In the genomic region with DNA sequence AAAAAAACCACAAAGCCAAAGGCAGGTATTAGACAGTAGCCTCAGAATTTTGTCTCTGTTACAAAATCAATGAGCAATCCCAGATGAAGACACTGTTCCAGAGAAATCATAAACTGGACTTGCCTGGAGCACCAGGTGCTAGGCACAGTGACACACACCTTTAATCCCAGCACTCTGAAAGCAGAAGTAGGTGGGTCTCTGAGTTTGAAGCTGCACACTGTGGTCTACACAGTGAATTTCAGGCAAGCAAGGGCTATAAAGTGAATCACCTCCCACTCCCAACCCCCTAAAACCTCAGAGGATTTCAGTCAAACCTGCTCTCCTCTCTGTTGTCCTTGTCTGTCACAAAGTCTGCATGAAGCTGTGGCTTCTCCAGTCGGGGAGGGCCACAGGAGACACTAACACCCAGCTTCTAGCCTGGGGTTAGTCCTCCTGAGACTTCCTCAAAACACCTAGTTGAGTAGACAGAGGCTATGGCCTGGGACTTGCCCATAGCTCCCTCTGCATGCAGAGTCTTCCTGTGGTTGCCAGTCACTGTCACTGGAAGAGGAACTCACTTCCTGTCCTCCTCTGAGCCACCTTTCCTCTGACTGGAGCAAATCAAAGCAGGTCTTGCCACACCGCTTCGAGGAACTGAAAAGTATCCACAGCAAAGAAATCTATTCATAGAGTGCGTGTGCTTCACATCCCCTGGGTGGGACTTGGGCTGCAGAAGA, we compare ENCODE assay signal across 18 mouse cellular contexts.
DNase-seq lines count a peak whose midpoint lies in the region; ATAC-seq and TF ChIP-seq lines count a peak whose summit lies in the region.
"Had no signal": no experiment of that assay in that cellular context is flagged by ENCODE, and none has a peak within 500 bp of the region (broad histone marks: within the 10 kb centered on the region; RNA-seq: fewer than 3 reads in every experiment).

No protein-coding gene starts in this region.

- no peaks in the 10 kb centered on the region for H3K4me1 ChIP-seq in lung, adult 2 months (ENCODE audit: control insufficient read depth, insufficient read depth, low read length)
- peaks cover 19% of the 10 kb centered on the region for H3K4me1 ChIP-seq in embryonic facial prominence, embryonic 10.5 days

- 0 out of 2 replicates have a peak, but pooled peaks cover 2% of the 10 kb centered on the region for H3K9me3 ChIP-seq in embryonic facial prominence, embryonic 10.5 days
- H3K9me3 ChIP-seq: embryonic facial prominence, embryonic 15.5 days had no signal

- no peak overlapping the region for H3K4me3 ChIP-seq in lung, adult 2 months (replicated peaks; ENCODE audit: extremely low read depth, low read depth, low read length)
- no peak overlapping the region for H3K4me3 ChIP-seq in embryonic facial prominence, embryonic 10.5 days
- H3K4me3 ChIP-seq: embryonic facial prominence, embryonic 15.5 days; heart, embryonic 12.5 days had no signal

- H3K36me3 ChIP-seq in embryonic facial prominence, embryonic 10.5 days (replicated peaks): no peaks in the 10 kb centered on the region
- H3K36me3 ChIP-seq: embryonic facial prominence, embryonic 15.5 days had no signal

- H3K27me3 ChIP-seq in embryonic facial prominence, embryonic 10.5 days (replicated peaks; ENCODE audit: low read depth, poor library complexity, severe bottlenecking): no peaks in the 10 kb centered on the region
- H3K27me3 ChIP-seq: embryonic facial prominence, embryonic 15.5 days; heart, embryonic 12.5 days had no signal

- TF ChIP-seq CTCF in lung, adult 2 months (IDR thresholded peaks at IDR 0.05; ENCODE audit: insufficient read depth, low read length): no peak

- no peak for TF ChIP-seq POLR2A in lung, adult 2 months (IDR thresholded peaks at IDR 0.05; ENCODE audit: borderline replicate concordance, extremely low read depth, low read depth, low read length)

- DNase-seq in lung, postnatal 36 days: peak; percentile 43
- no peak for DNase-seq in lung, adult 2 months
- peak; percentile 43 for DNase-seq in CD4-positive, CD25-positive, alpha-beta regulatory T cell, adult 2 months (ENCODE audit: low read depth, low spot score)
- peak; percentile 59 for DNase-seq in naive thymus-derived CD4-positive, alpha-beta T cell, adult 2 months (ENCODE audit: low read depth)
- DNase-seq in embryo, embryonic 10.5 days (ENCODE audit: low spot score): no peak
- DNase-seq in adrenal gland, adult 2 months: no peak
- DNase-seq in embryonic facial prominence, embryonic 10.5 days (ENCODE audit: low spot score): no peak
- DNase-seq: adrenal gland, postnatal 36 days; cerebellum, adult 9-10 months; gastrocnemius, postnatal 25 days; kidney, adult 2 months; kidney, postnatal 36 days; layer of hippocampus, postnatal 36 days; left cerebral cortex, postnatal 4 days had no signal

- H3K27ac ChIP-seq in embryonic facial prominence, embryonic 10.5 days (replicated peaks): no peak overlapping the region
- H3K27ac ChIP-seq: embryonic facial prominence, embryonic 15.5 days; hindbrain, postnatal 0 days had no signal

- ATAC-seq in common myeloid progenitor, adult 5-6 weeks (replicated peaks; ENCODE audit: low read depth, poor library complexity, severe bottlenecking): peak; percentile 86
- ATAC-seq: hindbrain, postnatal 0 days had no signal

- WGBS in lung, adult 2 months: 78% methylated on average over 4 of the region's 4 CpGs
- 79% methylated on average over 4 of the region's 4 CpGs for WGBS in embryonic facial prominence, embryonic 10.5 days

Comparison
In these comparisons a context has a peak if more than half of its experiments do, and no peak if none do; other contexts are left out.
1. DNase-seq: peak in lung, postnatal 36 days (single experiment), CD4-positive, CD25-positive, alpha-beta regulatory T cell, adult 2 months (single experiment) and naive thymus-derived CD4-positive, alpha-beta T cell, adult 2 months (single experiment); none in lung, adult 2 months (single experiment), embryo, embryonic 10.5 days (single experiment), adrenal gland, adult 2 months (single experiment) and embryonic facial prominence, embryonic 10.5 days (single experiment).